Mouse (Mus musculus): ENCODE measurements around the gene 1700061G19Rik. TPM values are rescaled to one million over a fixed set of nuclear protein-coding genes. Genes with fewer than 3 reads are reported as not detected.

1700061G19Rik gene
- total and polyA plus RNA-seq, 3 experiments = 0.27 to 0.68 TPM; not detected in 1

GRCm38 (mm10) chr17:56851167-56851566, 24.1 kb upstream of the 1700061G19Rik start:
- H3K27me3 ChIP-seq (ENCODE audit: control insufficient read depth in 1 of 2, insufficient read depth in 2 of 2, low read length in 2 of 2) = no peaks in the 10 kb centered on the region
- no peaks in the 10 kb centered on the region for H3K36me3 ChIP-seq (ENCODE audit: control insufficient read depth in 1 of 2, insufficient read depth in 2 of 2, low read length in 2 of 2)
- TF ChIP-seq MAZ (IDR thresholded peaks at IDR 0.05; ENCODE audit: low read depth, low read length) (no peak), BHLHE40 (IDR thresholded peaks at IDR 0.05; ENCODE audit: borderline replicate concordance, low read depth, low read length) (no peak), ELF1 (IDR thresholded peaks at IDR 0.05; ENCODE audit: low read depth, low read length) (no peak), MAX (IDR thresholded peaks at IDR 0.05; ENCODE audit: low read length) (no peak), POLR2AphosphoS5 (IDR thresholded peaks at IDR 0.05; ENCODE audit: borderline replicate concordance, low read depth, low read length) (no peak), NRF1 (IDR thresholded peaks at IDR 0.05; ENCODE audit: insufficient read depth, low read depth, low read length, poor library complexity, severe bottlenecking) (no peak), TCF12 (IDR thresholded peaks at IDR 0.05; ENCODE audit: low read depth, low read length) (no peak), ZMIZ1 (IDR thresholded peaks at IDR 0.05; ENCODE audit: low read depth, low read length) (no peak), SIN3A (IDR thresholded peaks at IDR 0.05; ENCODE audit: low read length) (no peak), POLR2AphosphoS2 (IDR thresholded peaks at IDR 0.05; ENCODE audit: low read length) (no peak), GATA1 (IDR thresholded peaks at IDR 0.05; ENCODE audit: low read depth, low read length) (no peak), NELFE (IDR thresholded peaks at IDR 0.05; ENCODE audit: low read depth, low read length) (no peak)
- no peak overlapping the region for H3K4me3 ChIP-seq (ENCODE audit: control insufficient read depth in 1 of 2, insufficient read depth in 1 of 2, low read depth in 2 of 2, low read length in 2 of 2)
- H3K79me2 ChIP-seq (ENCODE audit: control insufficient read depth, insufficient read depth, low read length, poor library complexity) = no peaks in the 10 kb centered on the region
- no peak overlapping the region for H3K27ac ChIP-seq (ENCODE audit: control insufficient read depth, low read depth, low read length)
- H3K9ac ChIP-seq (ENCODE audit: control insufficient read depth, low read depth, low read length, poor library complexity, severe bottlenecking) = no peak overlapping the region
- peaks cover 0 to 4% of the 10 kb centered on the region in 2 experiments; a peak in 1 of 4 replicates for H3K4me1 ChIP-seq (ENCODE audit: control insufficient read depth in 1 of 2, insufficient read depth in 2 of 2, low read length in 2 of 2)
- H3K9me3 ChIP-seq (replicated peaks; ENCODE audit: insufficient read depth, low read length) = no peaks in the 10 kb centered on the region
- no peak for DNase-seq (ENCODE audit: low read depth, low spot score)

- peaks cover 0 to 5% of the 10 kb centered on the region in 2 experiments; a peak in 2 of 4 replicates for H3K36me3 ChIP-seq (ENCODE audit: control insufficient read depth in 1 of 2, insufficient read depth in 2 of 2, low read length in 2 of 2)
- H3K27ac ChIP-seq (ENCODE audit: control insufficient read depth, low read depth, low read length) = no peak overlapping the region
- H3K9ac ChIP-seq (ENCODE audit: control insufficient read depth, low read depth, low read length, poor library complexity, severe bottlenecking) = no peak overlapping the region
- peaks cover 8 to 10% of the 10 kb centered on the region in 2 experiments; a peak in 3 of 4 replicates for H3K4me1 ChIP-seq (ENCODE audit: control insufficient read depth in 1 of 2, insufficient read depth in 2 of 2, low read length in 2 of 2)
- H3K27me3 ChIP-seq (ENCODE audit: control insufficient read depth in 1 of 2, insufficient read depth in 2 of 2, low read length in 2 of 2) = no peaks in the 10 kb centered on the region
- peak; percentile 56 for DNase-seq (ENCODE audit: low read depth, low spot score)
- no peaks in the 10 kb centered on the region for H3K9me3 ChIP-seq (replicated peaks; ENCODE audit: insufficient read depth, low read length)
- no peaks in the 10 kb centered on the region for H3K79me2 ChIP-seq (ENCODE audit: control insufficient read depth, insufficient read depth, low read length, poor library complexity)
- H3K4me3 ChIP-seq (ENCODE audit: control insufficient read depth in 1 of 2, insufficient read depth in 1 of 2, low read depth in 2 of 2, low read length in 2 of 2) = no peak overlapping the region
- TF ChIP-seq MAFK (IDR thresholded peaks at IDR 0.05; ENCODE audit: borderline replicate concordance, low read depth, low read length) = no peak
- TF ChIP-seq ZC3H11A (IDR thresholded peaks at IDR 0.05; ENCODE audit: low read depth, low read length) = no peak
- no peak for TF ChIP-seq MEF2A (IDR thresholded peaks at IDR 0.05; ENCODE audit: extremely low read depth, insufficient replicate concordance, low read depth, low read length, poor library complexity, severe bottlenecking)
- TF ChIP-seq USF1 (IDR thresholded peaks at IDR 0.05; ENCODE audit: low read depth, low read length) = no peak
- TF ChIP-seq GABPA (IDR thresholded peaks at IDR 0.05; ENCODE audit: low read depth, low read length) = no peak
- no peak for TF ChIP-seq E2F4 (IDR thresholded peaks at IDR 0.05; ENCODE audit: borderline replicate concordance, low read depth, low read length)
- TF ChIP-seq USF2 (IDR thresholded peaks at IDR 0.05; ENCODE audit: borderline replicate concordance in 1 of 2, insufficient read depth in 1 of 2, low read depth in 1 of 2, low read length in 2 of 2) = no peak
- no peak for TF ChIP-seq RAD21 (IDR thresholded peaks at IDR 0.05; ENCODE audit: low read depth, low read length)
- TF ChIP-seq POLR2AphosphoS2 (IDR thresholded peaks at IDR 0.05; ENCODE audit: low read length) = no peak
- TF ChIP-seq CHD1 (IDR thresholded peaks at IDR 0.05; ENCODE audit: low read depth, low read length) = no peak
- TF ChIP-seq ZKSCAN1 (IDR thresholded peaks at IDR 0.05; ENCODE audit: low read depth, low read length) = no peak
- TF ChIP-seq SMC3 (IDR thresholded peaks at IDR 0.05; ENCODE audit: low read depth, low read length) = no peak
- 0 out of 4 replicates have a peak, but pooled peaks of 1 of the 2 experiments have one; percentile 16 for TF ChIP-seq EP300 (IDR thresholded peaks at IDR 0.05; ENCODE audit: low read depth in 1 of 2, low read length in 2 of 2)
- no peak for TF ChIP-seq POLR2AphosphoS5 (IDR thresholded peaks at IDR 0.05; ENCODE audit: borderline replicate concordance, low read depth, low read length)
- no peak for TF ChIP-seq POLR2A (IDR thresholded peaks at IDR 0.05; ENCODE audit: control insufficient read depth in 1 of 2, insufficient read depth in 1 of 2, low read depth in 1 of 2, low read length in 2 of 2, poor library complexity in 1 of 2)
- no peak for TF ChIP-seq UBTF (IDR thresholded peaks at IDR 0.05; ENCODE audit: borderline replicate concordance, insufficient read depth, low read depth, low read length)
- TF ChIP-seq ELF1 (IDR thresholded peaks at IDR 0.05; ENCODE audit: low read depth, low read length) = no peak
- no peak for TF ChIP-seq GATA1 (IDR thresholded peaks at IDR 0.05; ENCODE audit: low read depth, low read length)
- no peak for TF ChIP-seq CTCF (IDR thresholded peaks at IDR 0.05 in 2 of 3, conservative IDR thresholded peaks at IDR 0.05 in 1 of 3; ENCODE audit: control insufficient read depth in 1 of 3, insufficient read depth in 1 of 3, low read depth in 2 of 3, low read length in 3 of 3, poor library complexity in 1 of 3, severe bottlenecking in 1 of 3)
- TF ChIP-seq JUND (IDR thresholded peaks at IDR 0.05; ENCODE audit: low read depth, low read length) = no peak
- TF ChIP-seq HCFC1 (IDR thresholded peaks at IDR 0.05; ENCODE audit: low read depth, low read length) = no peak
- peak; percentile 40 for TF ChIP-seq TAL1 (IDR thresholded peaks at IDR 0.05; ENCODE audit: low read length)
- no peak for TF ChIP-seq MAX (IDR thresholded peaks at IDR 0.05; ENCODE audit: low read length)
Observed at GRCm38 (mm10) chr17:56855421-56855820, 19.9 kb upstream of the 1700061G19Rik start.

Measured in MEL (cell line).